Mouse (Mus musculus): ENCODE measurements around the gene Acmsd.

- no peak for TF ChIP-seq CTCF (IDR thresholded peaks at IDR 0.05)
- no peak for TF ChIP-seq EP300 (IDR thresholded peaks at IDR 0.05)
These were observed 83.7 kb downstream of the Acmsd start for GRCm38 (mm10) chr1:127812929-127813328.

All from lung, postnatal 0 days (tissue).